In genomic region chr10:75934991-75935390, GRCm38 (mm10) we compare ENCODE assay signal across 10 mouse cellular contexts. TPM values are rescaled to one million over a fixed set of nuclear protein-coding genes. Genes with fewer than 3 reads are reported as not detected.
DNase-seq lines count a peak whose midpoint lies in the region; ATAC-seq and TF ChIP-seq lines count a peak whose summit lies in the region.
"Had no signal": no experiment of that assay in that cellular context is flagged by ENCODE, and none has a peak within 500 bp of the region (broad histone marks: within the 10 kb centered on the region; RNA-seq: fewer than 3 reads in every experiment).

No protein-coding gene starts in this region.

- H3K9ac ChIP-seq in heart, embryonic 16.5 days (ENCODE audit: low read length) = peak overlapping the region; percentile 84; the same call in 1 of the 2 replicates
- H3K9ac ChIP-seq in embryonic facial prominence, embryonic 11.5 days (replicated peaks; ENCODE audit: low read length) = no peak overlapping the region
- H3K9ac ChIP-seq in hindbrain, embryonic 15.5 days = no peak overlapping the region
- H3K9ac ChIP-seq in midbrain, embryonic 11.5 days (ENCODE audit: low read length) = no peak overlapping the region

- 71% methylated on average over 1 of the region's 1 CpGs for WGBS in heart, embryonic 16.5 days
- WGBS in embryonic facial prominence, embryonic 11.5 days = 87% methylated on average over 1 of the region's 1 CpGs
- WGBS in hindbrain, embryonic 15.5 days = 90% methylated on average over 1 of the region's 1 CpGs
- WGBS in midbrain, embryonic 11.5 days = 88% methylated on average over 1 of the region's 1 CpGs
- 84% methylated on average over 1 of the region's 1 CpGs for WGBS in cerebellum, adult 2 months

- DNase-seq in heart, postnatal 14 days = no peak
- no peak for DNase-seq in embryonic facial prominence, embryonic 11.5 days (ENCODE audit: low spot score)
- no peak for DNase-seq in midbrain, embryonic 11.5 days (ENCODE audit: low spot score, missing footprints)
- DNase-seq in ovary, postnatal 10 days (ENCODE audit: low spot score) = no peak
- DNase-seq in thymus, postnatal 25 days = no peak
- DNase-seq in cerebellum, adult 2 months = no peak

- peak overlapping the region; percentile 80 for H3K4me2 ChIP-seq in heart, embryonic 16.5 days (ENCODE audit: low read depth, low read length)
- H3K4me2 ChIP-seq in embryonic facial prominence, embryonic 11.5 days (ENCODE audit: low read depth, low read length) = peak overlapping the region; percentile 87
- peak overlapping the region; percentile 66 for H3K4me2 ChIP-seq in hindbrain, embryonic 15.5 days
- H3K4me2 ChIP-seq in midbrain, embryonic 11.5 days = peak overlapping the region; percentile 90

- no peaks in the 10 kb centered on the region for H3K9me3 ChIP-seq in heart, embryonic 16.5 days (replicated peaks; ENCODE audit: control insufficient read depth, low read length)
- no peaks in the 10 kb centered on the region for H3K9me3 ChIP-seq in embryonic facial prominence, embryonic 11.5 days (replicated peaks; ENCODE audit: control insufficient read depth, low read length)
- H3K9me3 ChIP-seq in hindbrain, embryonic 15.5 days = no peaks in the 10 kb centered on the region
- H3K9me3 ChIP-seq in midbrain, embryonic 11.5 days (ENCODE audit: control insufficient read depth, low read length) = no peaks in the 10 kb centered on the region

- peaks cover 36% of the 10 kb centered on the region for H3K4me1 ChIP-seq in heart, embryonic 16.5 days (ENCODE audit: control insufficient read depth, insufficient read depth, low read length)
- H3K4me1 ChIP-seq in embryonic facial prominence, embryonic 11.5 days (ENCODE audit: control insufficient read depth, insufficient read depth, low read length) = peaks cover 8% of the 10 kb centered on the region
- peaks cover 50% of the 10 kb centered on the region for H3K4me1 ChIP-seq in hindbrain, embryonic 15.5 days (replicated peaks)
- peaks cover 28% of the 10 kb centered on the region for H3K4me1 ChIP-seq in midbrain, embryonic 11.5 days (ENCODE audit: control insufficient read depth, insufficient read depth, low read length)
- H3K4me1 ChIP-seq in cerebellum, adult 2 months (ENCODE audit: control insufficient read depth, insufficient read depth, low read length) = peaks cover 12% of the 10 kb centered on the region

- no peak for TF ChIP-seq POLR2A in cerebellum, adult 2 months (IDR thresholded peaks at IDR 0.05; ENCODE audit: borderline replicate concordance, insufficient read depth, low read length)

- intact Hi-C loops in heart, postnatal 14 days (cut with DNase I) = no loop called here

- peak overlapping the region; percentile 87; the same call in 1 of the 2 replicates for H3K27ac ChIP-seq in heart, embryonic 16.5 days (ENCODE audit: low read length)
- H3K27ac ChIP-seq in embryonic facial prominence, embryonic 11.5 days (replicated peaks; ENCODE audit: low read depth, low read length) = no peak overlapping the region
- no peak overlapping the region for H3K27ac ChIP-seq in hindbrain, embryonic 15.5 days (replicated peaks)
- H3K27ac ChIP-seq in midbrain, embryonic 11.5 days (ENCODE audit: low read depth, low read length) = no peak overlapping the region
- H3K27ac ChIP-seq in cerebellum, adult 2 months (ENCODE audit: insufficient read depth, low read length) = no peak overlapping the region

- TF ChIP-seq CTCF in cerebellum, adult 2 months (IDR thresholded peaks at IDR 0.05; ENCODE audit: borderline replicate concordance, insufficient read depth, low read depth, low read length) = no peak

- H3K27me3 ChIP-seq in heart, embryonic 16.5 days (ENCODE audit: control insufficient read depth, insufficient read depth, low read length) = peaks cover 4% of the 10 kb centered on the region
- peaks cover 17% of the 10 kb centered on the region for H3K27me3 ChIP-seq in embryonic facial prominence, embryonic 11.5 days (ENCODE audit: control insufficient read depth, insufficient read depth, low read length)
- peaks cover 14% of the 10 kb centered on the region; the same call in 1 of the 2 replicates for H3K27me3 ChIP-seq in hindbrain, embryonic 15.5 days
- H3K27me3 ChIP-seq in midbrain, embryonic 11.5 days (ENCODE audit: control insufficient read depth, insufficient read depth, low read length) = peaks cover 48% of the 10 kb centered on the region
- no peaks in the 10 kb centered on the region for H3K27me3 ChIP-seq in cerebellum, adult 2 months (ENCODE audit: control insufficient read depth, insufficient read depth, low read length)

- H3K36me3 ChIP-seq in heart, embryonic 16.5 days (ENCODE audit: control insufficient read depth, insufficient read depth) = no peaks in the 10 kb centered on the region
- H3K36me3 ChIP-seq in embryonic facial prominence, embryonic 11.5 days (replicated peaks; ENCODE audit: control insufficient read depth, insufficient read depth, low read depth, low read length) = no peaks in the 10 kb centered on the region
- no peaks in the 10 kb centered on the region for H3K36me3 ChIP-seq in hindbrain, embryonic 15.5 days
- H3K36me3 ChIP-seq in midbrain, embryonic 11.5 days (ENCODE audit: control insufficient read depth, insufficient read depth, low read length) = no peaks in the 10 kb centered on the region

- ATAC-seq in heart, embryonic 16.5 days (replicated peaks; ENCODE audit: extremely low read depth, insufficient read depth, low FRiP score) = no peak
- ATAC-seq in embryonic facial prominence, embryonic 11.5 days (replicated peaks; ENCODE audit: insufficient number of reproducible peaks, low FRiP score, low TSS enrichment, low read depth) = no peak
- ATAC-seq in hindbrain, embryonic 15.5 days (ENCODE audit: low FRiP score, low read depth) = no peak
- ATAC-seq in midbrain, embryonic 11.5 days (ENCODE audit: low FRiP score) = no peak

- no peak overlapping the region for H3K4me3 ChIP-seq in heart, embryonic 16.5 days (ENCODE audit: low read length)
- peak overlapping the region; percentile 43 for H3K4me3 ChIP-seq in embryonic facial prominence, embryonic 11.5 days (ENCODE audit: low read depth, low read length)
- H3K4me3 ChIP-seq in hindbrain, embryonic 15.5 days = peak overlapping the region; percentile 49
- peak overlapping the region; percentile 48; the same call in 1 of the 2 replicates for H3K4me3 ChIP-seq in midbrain, embryonic 11.5 days (ENCODE audit: low read depth, low read length)
- H3K4me3 ChIP-seq in cerebellum, adult 2 months (replicated peaks; ENCODE audit: insufficient read depth, low read depth, low read length) = no peak overlapping the region

RNA-seq across cellular contexts. Expression of gene Mmp11, which starts 1.3 kb away (rescaled TPM):
- polyA plus RNA-seq in heart, embryonic 16.5 days (2015; fragmentation: Nextera tagmentation; extraction: Ambion mirVana) = 26.4 and 30.3 TPM in 2 replicates
- total RNA-seq in heart, postnatal 14 days (2021) = 1 to 10 TPM; 5.0 to 9.7 TPM
- 56.1 and 71.9 TPM in 2 replicates for polyA plus RNA-seq in embryonic facial prominence, embryonic 11.5 days (2014; fragmentation: Nextera tagmentation; extraction: Ambion mirVana)
- polyA plus RNA-seq in hindbrain, embryonic 15.5 days (2015; fragmentation: Nextera tagmentation; extraction: Ambion mirVana) = 18.2 and 18.4 TPM in 2 replicates
- 33.6 and 34.6 TPM in 2 replicates for polyA plus RNA-seq in midbrain, embryonic 11.5 days (2014; fragmentation: Nextera tagmentation; extraction: Ambion mirVana)
- 2.3 and 3.0 TPM in 2 replicates for polyA plus RNA-seq in cerebellum, adult 2 months (2012; rRNA removed)

RNA-seq across cellular contexts. Expression of gene Chchd10, which starts 2.1 kb away (rescaled TPM):
- polyA plus RNA-seq in heart, embryonic 16.5 days (2015; fragmentation: Nextera tagmentation; extraction: Ambion mirVana) = 655 and 710 TPM in 2 replicates
- 1,000 to 10,000 TPM; 1,290 to 1,409 TPM for total RNA-seq in heart, postnatal 14 days (2021)
- polyA plus RNA-seq in embryonic facial prominence, embryonic 11.5 days (2014; fragmentation: Nextera tagmentation; extraction: Ambion mirVana) = 8.7 and 8.8 TPM in 2 replicates
- 139 and 143 TPM in 2 replicates for polyA plus RNA-seq in hindbrain, embryonic 15.5 days (2015; fragmentation: Nextera tagmentation; extraction: Ambion mirVana)
- polyA plus RNA-seq in midbrain, embryonic 11.5 days (2014; fragmentation: Nextera tagmentation; extraction: Ambion mirVana) = 5.5 and 6.4 TPM in 2 replicates
- 567 and 609 TPM in 2 replicates for polyA plus RNA-seq in cerebellum, adult 2 months (2012; rRNA removed)

RNA-seq across cellular contexts. Expression of gene Gm867, which starts 5.5 kb away (rescaled TPM):
- 0.42 and 0.44 TPM in 2 replicates for polyA plus RNA-seq in heart, embryonic 16.5 days (2015; fragmentation: Nextera tagmentation; extraction: Ambion mirVana)
- under 1 TPM in 1 of 2 experiments, not detected in 1; 0.24 TPM for total RNA-seq in heart, postnatal 14 days (2021)
- 0.29 and 0.62 TPM in 2 replicates for polyA plus RNA-seq in embryonic facial prominence, embryonic 11.5 days (2014; fragmentation: Nextera tagmentation; extraction: Ambion mirVana)
- polyA plus RNA-seq in hindbrain, embryonic 15.5 days (2015; fragmentation: Nextera tagmentation; extraction: Ambion mirVana) = 1.1 and 1.6 TPM in 2 replicates
- 0.48 and 1.5 TPM in 2 replicates for polyA plus RNA-seq in midbrain, embryonic 11.5 days (2014; fragmentation: Nextera tagmentation; extraction: Ambion mirVana)
- polyA plus RNA-seq in cerebellum, adult 2 months (2012; rRNA removed) = 0.54 and 0.70 TPM in 2 replicates

RNA-seq across cellular contexts. Expression of gene Vpreb3, which starts 7.9 kb away (rescaled TPM):
- 0.56 and 0.72 TPM in 2 replicates for polyA plus RNA-seq in heart, embryonic 16.5 days (2015; fragmentation: Nextera tagmentation; extraction: Ambion mirVana)
- under 1 TPM in 1 of 2 experiments, not detected in 1; 0.65 TPM for total RNA-seq in heart, postnatal 14 days (2021)
- polyA plus RNA-seq in embryonic facial prominence, embryonic 11.5 days (2014; fragmentation: Nextera tagmentation; extraction: Ambion mirVana) = 1.1 TPM in 1 of 2 replicates, not detected in the other
- polyA plus RNA-seq in hindbrain, embryonic 15.5 days (2015; fragmentation: Nextera tagmentation; extraction: Ambion mirVana) = 0.35 and 1.2 TPM in 2 replicates
- 0.47 and 0.70 TPM in 2 replicates for polyA plus RNA-seq in midbrain, embryonic 11.5 days (2014; fragmentation: Nextera tagmentation; extraction: Ambion mirVana)
- 0.21 and 1.00 TPM in 2 replicates for polyA plus RNA-seq in cerebellum, adult 2 months (2012; rRNA removed)
- total RNA-seq: layer of hippocampus, postnatal 14 days had no signal
- polyA plus RNA-seq: brain, embryonic 14.5 days had no signal

RNA-seq across cellular contexts. Expression of gene Smarcb1, which starts 13.6 kb away (rescaled TPM):
- polyA plus RNA-seq in heart, embryonic 16.5 days (2015; fragmentation: Nextera tagmentation; extraction: Ambion mirVana) = 112 and 114 TPM in 2 replicates
- 10 to 100 TPM; 26.1 to 29.1 TPM for total RNA-seq in heart, postnatal 14 days (2021)
- 236 and 250 TPM in 2 replicates for polyA plus RNA-seq in embryonic facial prominence, embryonic 11.5 days (2014; fragmentation: Nextera tagmentation; extraction: Ambion mirVana)
- polyA plus RNA-seq in hindbrain, embryonic 15.5 days (2015; fragmentation: Nextera tagmentation; extraction: Ambion mirVana) = 251 and 263 TPM in 2 replicates
- polyA plus RNA-seq in midbrain, embryonic 11.5 days (2014; fragmentation: Nextera tagmentation; extraction: Ambion mirVana) = 268 and 274 TPM in 2 replicates
- 78.5 and 82.1 TPM in 2 replicates for polyA plus RNA-seq in cerebellum, adult 2 months (2012; rRNA removed)

Comparison
In these comparisons a context has a peak if more than half of its experiments do, and no peak if none do; other contexts are left out.
1. H3K4me3 ChIP-seq: peak in embryonic facial prominence, embryonic 11.5 days (single experiment), hindbrain, embryonic 15.5 days (single experiment) and midbrain, embryonic 11.5 days (single experiment); none in heart, embryonic 16.5 days (single experiment) and cerebellum, adult 2 months (single experiment).
2. RNA of gene Chchd10, which starts 2.1 kb away (polyA plus RNA-seq): 655 to 710 TPM in heart, embryonic 16.5 days, 567 to 609 TPM in cerebellum, adult 2 months and 139 to 143 TPM in hindbrain, embryonic 15.5 days; 8.7 to 8.8 TPM in embryonic facial prominence, embryonic 11.5 days and 5.5 to 6.4 TPM in midbrain, embryonic 11.5 days; every median in the first group is over 10 times any median in the second.
3. Peak in every context shown above with its lines, with median percentiles within 50 percentile points of each other: H3K4me2 ChIP-seq.